Mouse (Mus musculus): ENCODE measurements at regions not wholly inside any gene's neighbourhood (a gene's known extent, or its start where the extent isn't known, plus 50 kb on each side); places are given as distances from the start of the nearest gene placed in this dataset.

GRCm38 (mm10) chr15:87188816-87189455, 355.2 kb upstream of the Fam19a5 start:
- TF ChIP-seq CTCF (IDR thresholded peaks at IDR 0.05; ENCODE audit: borderline replicate concordance, insufficient read depth, low read depth, low read length), result peak; percentile 50
- no peak for TF ChIP-seq POLR2A (IDR thresholded peaks at IDR 0.05; ENCODE audit: borderline replicate concordance, insufficient read depth, low read length)

All from cerebellum, adult 2 months (tissue).